Mouse (Mus musculus) thymus, postnatal 4 days (tissue): ENCODE results near the gene Tsn.

Experiments used
- DNase-seq: peaks from one replicate; pipeline ENCODE4 v3.0.0; 2021

Tsn gene

GRCm38 (mm10) chr1:118311622-118312326, at the start of gene Tsn:
Tsn (minus strand) TSS chr1:118311739.
- DNase-seq = no peak

GRCm38 (mm10) chr1:118359071-118359761, 47.7 kb upstream of the Tsn start:
- DNase-seq = no peak

GRCm38 (mm10) chr1:118349922-118350321, 38.4 kb upstream of the Tsn start:
- DNase-seq = no peak

GRCm38 (mm10) chr1:118343649-118344435, 32.3 kb upstream of the Tsn start:
- DNase-seq = peak; percentile 16

GRCm38 (mm10) chr1:118337921-118338320, 26.4 kb upstream of the Tsn start:
- no peak for DNase-seq

GRCm38 (mm10) chr1:118335847-118336246, 24.3 kb upstream of the Tsn start:
- DNase-seq = no peak

- DNase-seq = no peak
These were observed 23.5 kb upstream of the Tsn start for GRCm38 (mm10) chr1:118334749-118335713.

GRCm38 (mm10) chr1:118321661-118322201, 10.2 kb upstream of the Tsn start, which contains the start of gene Nifk:
Nifk (plus strand) TSS chr1:118321839.
- DNase-seq = peak; percentile 92

- peak; percentile 66 for DNase-seq
These were observed 9.2 kb upstream of the Tsn start for GRCm38 (mm10) chr1:118320696-118321095.

- DNase-seq = peak; percentile 89
These were observed 538 bp downstream of the Tsn start for GRCm38 (mm10) chr1:118310780-118311621.

- no peak for DNase-seq
These were observed 13.8 kb downstream of the Tsn start for GRCm38 (mm10) chr1:118297719-118298118.

GRCm38 (mm10) chr1:118296673-118297072, 14.9 kb downstream of the Tsn start:
- no peak for DNase-seq

- no peak for DNase-seq
These were observed 16.7 kb downstream of the Tsn start for GRCm38 (mm10) chr1:118294826-118295225.

- DNase-seq = no peak
These were observed 17.3 kb downstream of the Tsn start for GRCm38 (mm10) chr1:118294192-118294591.

GRCm38 (mm10) chr1:118292291-118292690, 19.2 kb downstream of the Tsn start:
- no peak for DNase-seq

- DNase-seq = no peak
These were observed 36.4 kb downstream of the Tsn start for GRCm38 (mm10) chr1:118275139-118275538.

GRCm38 (mm10) chr1:118251931-118252330, 59.6 kb downstream of the Tsn start:
- no peak for DNase-seq
